Comparison of ENCODE assay signal across 8 mouse cellular contexts in the genomic region with DNA sequence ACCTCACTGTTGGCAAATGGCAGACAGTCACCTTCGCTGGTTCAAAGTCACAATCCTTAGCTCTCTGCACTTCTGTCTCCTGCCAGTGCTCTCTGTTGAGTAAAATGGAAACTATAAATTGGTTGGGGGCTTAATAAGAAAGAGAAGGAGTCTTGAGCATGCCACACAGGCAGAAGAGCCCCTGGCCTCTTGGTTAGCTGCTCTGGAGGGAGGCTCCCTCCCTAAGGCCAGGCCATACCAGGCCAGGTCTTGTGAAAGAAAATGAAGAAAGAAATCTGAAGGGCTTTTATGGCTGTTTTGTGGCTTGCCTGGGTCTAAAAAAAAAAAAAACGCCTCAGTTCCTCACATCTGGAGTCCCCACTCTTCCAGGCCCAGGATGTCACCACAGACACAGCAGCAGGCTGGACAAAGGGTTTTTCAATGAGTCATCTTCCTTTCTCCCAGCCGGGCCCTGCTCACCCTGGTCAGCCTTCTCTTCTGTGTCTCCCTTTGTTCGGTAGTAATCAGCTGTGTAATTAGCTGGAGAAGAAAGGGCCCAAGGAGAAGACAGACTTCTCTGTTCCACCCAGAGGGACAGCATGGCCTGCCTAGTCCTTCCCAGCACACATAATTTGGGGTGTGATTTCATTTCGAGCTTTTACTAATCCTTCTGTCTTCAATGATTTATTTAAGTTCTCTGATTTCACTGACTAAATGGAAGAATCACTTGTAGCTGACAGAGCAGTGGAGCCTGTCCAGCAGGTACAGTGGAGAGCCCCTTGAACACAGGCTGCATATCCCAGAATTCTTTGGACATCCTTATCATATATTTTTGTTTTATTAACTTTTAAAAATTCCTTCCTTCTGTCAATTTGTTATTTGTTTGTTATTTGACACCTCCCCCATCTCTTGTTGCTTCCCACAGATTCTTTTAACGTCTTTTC.
DNase-seq lines count a peak whose midpoint lies in the region; ATAC-seq and TF ChIP-seq lines count a peak whose summit lies in the region.

No protein-coding gene starts in this region.

- H3K27me3 ChIP-seq in heart, embryonic 11.5 days (ENCODE audit: control insufficient read depth, insufficient read depth, low read length): no peaks in the 10 kb centered on the region
- H3K27me3 ChIP-seq in myocyte (ENCODE audit: control insufficient read depth, insufficient read depth, insufficient read length): no peaks in the 10 kb centered on the region

- H3K36me3 ChIP-seq in heart, embryonic 11.5 days (ENCODE audit: control insufficient read depth, insufficient read depth, low read length): no peaks in the 10 kb centered on the region
- H3K36me3 ChIP-seq in myocyte (ENCODE audit: control insufficient read depth, insufficient read depth): no peaks in the 10 kb centered on the region

- H3K4me1 ChIP-seq in heart, embryonic 11.5 days (ENCODE audit: control insufficient read depth, insufficient read depth, low read length): no peaks in the 10 kb centered on the region

- 32% methylated on average over 6 of the region's 6 CpGs for WGBS in heart, embryonic 11.5 days (ENCODE audit: insufficient replicate concordance)

- H3K4me2 ChIP-seq in heart, embryonic 11.5 days: no peak overlapping the region
- H3K4me2 ChIP-seq in myocyte (ENCODE audit: low read depth): peak overlapping the region; percentile 71

- H3K4me3 ChIP-seq in heart, embryonic 11.5 days (ENCODE audit: low read depth, low read length): no peak overlapping the region
- no peak overlapping the region for H3K4me3 ChIP-seq in myocyte

- no peaks in the 10 kb centered on the region for H3K9me3 ChIP-seq in heart, embryonic 11.5 days (replicated peaks; ENCODE audit: control insufficient read depth, low read length)

- no peak overlapping the region for H3K27ac ChIP-seq in heart, embryonic 11.5 days (ENCODE audit: low read depth, low read length)

- H3K9ac ChIP-seq in heart, embryonic 11.5 days (ENCODE audit: low read depth, low read length): no peak overlapping the region

- ATAC-seq in heart, embryonic 11.5 days (replicated peaks; ENCODE audit: insufficient number of reproducible peaks, low FRiP score, low TSS enrichment): no peak; the same call in 1 of the 2 replicates
- ATAC-seq in granulocyte monocyte progenitor cell, adult 5-6 weeks (replicated peaks; ENCODE audit: poor library complexity, severe bottlenecking): peak; percentile 66

- DNase-seq in heart, adult 18-20 months: peak; percentile 21 to 54
- peak; percentile 32 for DNase-seq in right cerebral cortex, adult 18-20 months
- no peak for DNase-seq in right cerebral cortex, adult 2 months (ENCODE audit: low spot score in 2 of 2)
- DNase-seq in ovary, adult 18-20 months (ENCODE audit: low spot score): no peak
- no peak for DNase-seq in cerebellum, postnatal 14 days

- no peaks in the 10 kb centered on the region for H3K79me2 ChIP-seq in myocyte (ENCODE audit: control insufficient read depth, insufficient read depth)

- TF ChIP-seq POLR2A in myocyte (IDR thresholded peaks at IDR 0.05; ENCODE audit: insufficient read length, low read depth): no peak

- H3ac ChIP-seq in myocyte (ENCODE audit: control insufficient read depth, insufficient read length): no peak overlapping the region

TF ChIP-seq in myocyte, 11 proteins besides CTCF, POLR2A, EP300 and RAD21:
- TF ChIP-seq USF1 (IDR thresholded peaks at IDR 0.05; ENCODE audit: low read depth): no peak
- TF ChIP-seq CEBPB (IDR thresholded peaks at IDR 0.05; ENCODE audit: insufficient read depth, poor library complexity, severe bottlenecking): 0 out of 2 replicates have a peak, but pooled peaks have one; percentile 24
- peak in 2 of 3 experiments; percentile 2 to 3 for TF ChIP-seq MYOD1 (IDR thresholded peaks at IDR 0.05; ENCODE audit: control insufficient read depth in 1 of 3, insufficient read length in 2 of 3, low read depth in 2 of 3)

Comparison
In these comparisons a context has a peak if more than half of its experiments do, and no peak if none do; other contexts are left out.
1. DNase-seq: peak in heart, adult 18-20 months (2 of 2) and right cerebral cortex, adult 18-20 months (single experiment); none in right cerebral cortex, adult 2 months (0 of 2), ovary, adult 18-20 months (single experiment) and cerebellum, postnatal 14 days (0 of 2).